Mouse (Mus musculus) heart, embryonic 12.5 days (tissue): Measurements from ENCODE around the gene Msrb3. TPM values are rescaled to one million over a fixed set of nuclear protein-coding genes. Genes with fewer than 3 reads are reported as not detected.
A peak's percentile ranks its signal among the peaks of the same experiment; 100 is the strongest.

Source experiments
- ATAC-seq: fragments of 200-750 bp; cut with Nextera tagmentation; 2 replicates; pipeline ENCODE4 v1.8.0; 2017; ENCODE audit warnings: moderate TSS enrichment, moderate library complexity; ENCODE audit not compliant: insufficient number of reproducible peaks, low FRiP score
- H3K27ac ChIP-seq: fragments of 300-500 bp; sonication (generic); 2 replicates; pipeline ENCODE4 v1.5.1; 2016; ENCODE audit warnings: mild to moderate bottlenecking, moderate library complexity; ENCODE audit not compliant: poor library complexity, severe bottlenecking
- H3K27me3 ChIP-seq: fragments of 300-500 bp; sonication (generic); replicated peaks from 2 replicates; pipeline ENCODE4 v1.6.1; 2016; ENCODE audit warnings: mild to moderate bottlenecking, moderate library complexity
- H3K36me3 ChIP-seq: fragments of 300-500 bp; sonication (generic); 2 replicates; pipeline ENCODE4 v1.6.1; 2016; ENCODE audit warnings: mild to moderate bottlenecking, moderate library complexity
- H3K4me1 ChIP-seq: fragments of 300-500 bp; sonication (generic); replicated peaks from 2 replicates; pipeline ENCODE4 v1.6.1; 2016; ENCODE audit warnings: mild to moderate bottlenecking
- H3K4me2 ChIP-seq: fragments of 300-500 bp; sonication (generic); 2 replicates; pipeline ENCODE4 v1.6.1; 2016; ENCODE audit warnings: mild to moderate bottlenecking, moderate library complexity
- H3K4me3 ChIP-seq: fragments of 300-500 bp; sonication (generic); 2 replicates; pipeline ENCODE4 v1.5.1; 2016; ENCODE audit warnings: mild to moderate bottlenecking
- H3K9ac ChIP-seq: fragments of 300-500 bp; sonication (generic); 2 replicates; pipeline ENCODE4 v1.6.1; 2016; ENCODE audit warnings: mild to moderate bottlenecking, moderate library complexity
- H3K9me3 ChIP-seq: fragments of 300-500 bp; sonication (generic); replicated peaks from 2 replicates; pipeline ENCODE4 v1.6.1; 2016; ENCODE audit warnings: mild to moderate bottlenecking, moderate library complexity
- WGBS: fragments of 180-500 bp; shearing (Covaris S2); methylation state at CpG from one replicate; pipeline ENCODE4 v1.1.7; 2016; 5-methylcytosine and 5-hydroxymethylcytosine counted together
- polyA plus RNA-seq: library from polyadenylated mRNA; unstranded; fragments of >200 nt; fragmentation: Nextera tagmentation; extraction: Ambion mirVana; gene quantifications from 2 replicates; pipeline ENCODE4 v1.2.1, GENCODE M21; 2016

Msrb3 gene
- polyA plus RNA-seq, 1 experiment from 2014 or later, result 24.1 TPM

GRCm38 (mm10) chr10:120827761-120828160 is 71.1 kb downstream of the Msrb3 start:
- Histone ChIP-seq H3K9me3 (no peaks in the 10 kb centered on the region), H3K4me2 (no peak overlapping the region), H3K9ac (no peak overlapping the region), H3K4me3 (no peak overlapping the region), H3K36me3 (peaks cover 46% of the 10 kb centered on the region), H3K4me1 (peaks cover 19% of the 10 kb centered on the region; the same call in 1 of the 2 replicates), H3K27me3 (no peaks in the 10 kb centered on the region), H3K27ac (no peak overlapping the region)
- WGBS, result 88% methylated on average over 12 of the region's 12 CpGs
- ATAC-seq, result no peak

- 70% methylated on average over 27 of the region's 27 CpGs for WGBS
- H3K4me2 ChIP-seq, result peak overlapping the region; percentile 25; the same call in 1 of the 2 replicates
- H3K4me1 ChIP-seq, result peaks cover 22% of the 10 kb centered on the region
- ATAC-seq, result no peak
- H3K36me3 ChIP-seq, result peaks cover 46% of the 10 kb centered on the region
- H3K9ac ChIP-seq, result no peak overlapping the region
- H3K27me3 ChIP-seq, result no peaks in the 10 kb centered on the region
- 0 out of 2 replicates have a peak overlapping the region, but pooled peaks have one; percentile 13 for H3K27ac ChIP-seq
- no peaks in the 10 kb centered on the region for H3K9me3 ChIP-seq
- no peak overlapping the region for H3K4me3 ChIP-seq
These were observed 71.9 kb downstream of the Msrb3 start for GRCm38 (mm10) chr10:120826795-120827669.

- no peak overlapping the region for H3K9ac ChIP-seq
- ATAC-seq, result no peak
- WGBS, result 67% methylated on average over 7 of the region's 7 CpGs
- no peak overlapping the region for H3K4me3 ChIP-seq
- no peak overlapping the region for H3K27ac ChIP-seq
- H3K4me1 ChIP-seq, result peaks cover 28% of the 10 kb centered on the region
- peaks cover 44% of the 10 kb centered on the region for H3K36me3 ChIP-seq
- H3K4me2 ChIP-seq, result no peak overlapping the region
- H3K9me3 ChIP-seq, result no peaks in the 10 kb centered on the region
- H3K27me3 ChIP-seq, result no peaks in the 10 kb centered on the region
These were observed 72.5 kb downstream of the Msrb3 start for GRCm38 (mm10) chr10:120826381-120826780.

- Histone ChIP-seq H3K27ac (no peak overlapping the region), H3K9me3 (no peaks in the 10 kb centered on the region), H3K4me2 (no peak overlapping the region), H3K4me1 (peaks cover 28% of the 10 kb centered on the region), H3K9ac (no peak overlapping the region), H3K27me3 (no peaks in the 10 kb centered on the region), H3K4me3 (no peak overlapping the region), H3K36me3 (peaks cover 40% of the 10 kb centered on the region)
- WGBS, result 76% methylated on average over 11 of the region's 11 CpGs
- ATAC-seq, result no peak
These were observed 73.3 kb downstream of the Msrb3 start for GRCm38 (mm10) chr10:120825594-120825993.

- Histone ChIP-seq H3K9me3 (no peaks in the 10 kb centered on the region), H3K4me2 (peak overlapping the region; percentile 46), H3K4me1 (peaks cover 20% of the 10 kb centered on the region), H3K27me3 (no peaks in the 10 kb centered on the region), H3K27ac (peak overlapping the region; percentile 66), H3K9ac (no peak overlapping the region), H3K4me3 (no peak overlapping the region), H3K36me3 (peaks cover 14% of the 10 kb centered on the region)
- 31% methylated on average over 20 of the region's 20 CpGs for WGBS
- ATAC-seq, result peak; percentile 84
These were observed 77.2 kb downstream of the Msrb3 start for GRCm38 (mm10) chr10:120821491-120822358.

GRCm38 (mm10) chr10:120820781-120821300 is 78.1 kb downstream of the Msrb3 start:
- H3K9ac ChIP-seq, result no peak overlapping the region
- H3K27me3 ChIP-seq, result no peaks in the 10 kb centered on the region
- 72% methylated on average over 12 of the region's 12 CpGs for WGBS
- no peak overlapping the region for H3K4me3 ChIP-seq
- H3K27ac ChIP-seq, result no peak overlapping the region
- H3K4me1 ChIP-seq, result peaks cover 19% of the 10 kb centered on the region
- no peak overlapping the region for H3K4me2 ChIP-seq
- no peaks in the 10 kb centered on the region for H3K9me3 ChIP-seq
- no peak for ATAC-seq
- H3K36me3 ChIP-seq, result peaks cover 14% of the 10 kb centered on the region

- no peak overlapping the region for H3K9ac ChIP-seq
- H3K4me3 ChIP-seq, result no peak overlapping the region
- H3K4me2 ChIP-seq, result no peak overlapping the region
- no peak overlapping the region for H3K27ac ChIP-seq
- H3K9me3 ChIP-seq, result no peaks in the 10 kb centered on the region
- H3K36me3 ChIP-seq, result peaks cover 11% of the 10 kb centered on the region
- WGBS, result 78% methylated on average over 5 of the region's 5 CpGs
- no peaks in the 10 kb centered on the region for H3K27me3 ChIP-seq
- H3K4me1 ChIP-seq, result peaks cover 24% of the 10 kb centered on the region
- ATAC-seq, result no peak
These were observed 83.6 kb downstream of the Msrb3 start for GRCm38 (mm10) chr10:120815290-120815689.

GRCm38 (mm10) chr10:120811796-120812443 is 87.0 kb downstream of the Msrb3 start:
- peaks cover 35% of the 10 kb centered on the region for H3K4me1 ChIP-seq
- no peak overlapping the region for H3K9ac ChIP-seq
- ATAC-seq, result 0 out of 2 replicates have a peak, but pooled peaks have one; percentile 18
- no peaks in the 10 kb centered on the region for H3K27me3 ChIP-seq
- WGBS, result 39% methylated on average over 24 of the region's 24 CpGs
- peaks cover 15% of the 10 kb centered on the region for H3K36me3 ChIP-seq
- H3K9me3 ChIP-seq, result no peaks in the 10 kb centered on the region
- no peak overlapping the region for H3K4me3 ChIP-seq
- peak overlapping the region; percentile 39 for H3K4me2 ChIP-seq
- H3K27ac ChIP-seq, result peak overlapping the region; percentile 63

GRCm38 (mm10) chr10:120810832-120811571 is 87.9 kb downstream of the Msrb3 start:
- Histone ChIP-seq H3K4me3 (no peak overlapping the region), H3K9me3 (no peaks in the 10 kb centered on the region), H3K27me3 (no peaks in the 10 kb centered on the region), H3K9ac (no peak overlapping the region), H3K4me1 (peaks cover 30% of the 10 kb centered on the region), H3K36me3 (peaks cover 15% of the 10 kb centered on the region), H3K27ac (peak overlapping the region; percentile 63), H3K4me2 (peak overlapping the region; percentile 39; the same call in 1 of the 2 replicates)
- WGBS, result 57% methylated on average over 4 of the region's 4 CpGs
- no peak for ATAC-seq

GRCm38 (mm10) chr10:120810053-120810696 is 88.7 kb downstream of the Msrb3 start:
- no peak overlapping the region for H3K4me2 ChIP-seq

More at GRCm38 (mm10) chr10:120810053-120810696, 88.7 kb downstream of the Msrb3 start:
- 55% methylated on average over 14 of the region's 14 CpGs for WGBS
- Histone ChIP-seq H3K27ac (peak overlapping the region; percentile 63), H3K9ac (no peak overlapping the region), H3K9me3 (no peaks in the 10 kb centered on the region), H3K4me3 (no peak overlapping the region), H3K36me3 (peaks cover 12% of the 10 kb centered on the region), H3K4me1 (peaks cover 30% of the 10 kb centered on the region), H3K27me3 (no peaks in the 10 kb centered on the region)
- ATAC-seq, result no peak
